Mouse (Mus musculus) ES-CJ7 (cell line): ENCODE measurements at regions not wholly inside any gene's neighbourhood (a gene's known extent, or its start where the extent isn't known, plus 50 kb on each side); places are given as distances from the start of the nearest gene placed in this dataset.
A peak's percentile ranks its signal among the peaks of the same experiment; 100 is the strongest.

Experiments used
- DNase-seq: peaks from one replicate; pipeline ENCODE4 v3.0.0; 2011; ENCODE audit warnings: low read depth, low spot score

DNA sequence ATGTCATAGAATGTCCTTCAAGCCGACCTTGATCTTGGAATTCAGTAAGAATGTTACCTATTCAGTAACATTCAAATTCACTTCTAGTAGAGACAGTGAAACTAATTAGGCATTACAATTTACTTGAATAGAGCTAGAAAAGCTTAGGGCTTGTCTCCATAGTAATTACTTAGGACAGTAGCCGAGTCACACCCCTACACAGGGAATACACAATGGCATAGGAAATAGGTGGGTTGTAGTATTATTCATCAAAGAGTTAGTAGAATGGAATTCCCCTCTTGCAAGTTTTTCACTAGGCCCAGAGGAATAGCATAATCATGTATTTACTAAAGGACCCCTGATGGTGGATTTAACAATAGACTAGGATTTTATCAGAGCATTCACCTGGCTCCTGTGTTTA lies 1084.1 kb upstream of the Pcdh7 start:
- DNase-seq, result peak; percentile 70
